Mouse (Mus musculus) ES-E14 (cell line): ENCODE results near the gene Bbox1. TPM values are rescaled to one million over a fixed set of nuclear protein-coding genes. Genes with fewer than 3 reads are reported as not detected.

Source experiments
- DNase-seq: peaks from one replicate; pipeline ENCODE4 v3.0.0-alpha.2; 2013; ENCODE audit warnings: low read depth, low spot score
- H3K27ac ChIP-seq: 2 replicates; pipeline ENCODE4 v1.5.1; 2012; ENCODE audit warnings: low read depth, mild to moderate bottlenecking, low read length, moderate library complexity, mixed read lengths; ENCODE audit not compliant: poor library complexity, insufficient read depth, severe bottlenecking
- H3K36me3 ChIP-seq: 2 replicates; pipeline ENCODE4 v1.6.1; 2012; ENCODE audit warnings: mild to moderate bottlenecking, low read length, moderate library complexity, mixed read lengths; ENCODE audit not compliant: control insufficient read depth, poor library complexity, insufficient read depth, severe bottlenecking
- H3K4me1 ChIP-seq, 2 experiments: fragments of 150-350 bp in 1 of 2; sonication (generic) in 1 of 2; 2 replicates each; pipeline ENCODE4 v1.6.1; 2012; ENCODE audit warnings: low read length in 2 of 2, mild to moderate bottlenecking in 1 of 2, mixed read lengths in 1 of 2; ENCODE audit not compliant: control insufficient read depth in 2 of 2, insufficient read depth in 2 of 2, poor library complexity in 1 of 2
- H3K4me3 ChIP-seq, 2 experiments: fragments of 150-350 bp in 1 of 2; sonication (generic) in 1 of 2; 2 replicates each; pipeline ENCODE4 v1.5.1; 2012; ENCODE audit warnings: low read length in 2 of 2, low read depth in 1 of 2, mild to moderate bottlenecking in 1 of 2, mixed read lengths in 1 of 2; ENCODE audit not compliant: insufficient read depth in 1 of 2, poor library complexity in 1 of 2, severe bottlenecking in 1 of 2
- H3K9ac ChIP-seq: 2 replicates; pipeline ENCODE4 v1.6.1; 2012; ENCODE audit warnings: low read depth, mild to moderate bottlenecking, low read length, mixed read lengths; ENCODE audit not compliant: poor library complexity, insufficient read depth, severe bottlenecking
- H3K9me3 ChIP-seq: fragments of 150-350 bp; sonication (generic); 2 replicates; pipeline ENCODE4 v1.6.1; 2012; ENCODE audit warnings: low read depth, mild to moderate bottlenecking, low read length; ENCODE audit not compliant: control insufficient read depth, insufficient read depth
- CHD2 ChIP-seq: IDR thresholded peaks from 2 replicates; pipeline ENCODE4 v1.6.1; 2014; ENCODE audit warnings: mild to moderate bottlenecking, low read depth, low read length, inconsistent platforms
- HCFC1 ChIP-seq: IDR thresholded peaks from 2 replicates; pipeline ENCODE4 v1.6.1; 2012; ENCODE audit warnings: low read length, inconsistent platforms, borderline replicate concordance; ENCODE audit not compliant: insufficient read depth
- MAFK ChIP-seq: IDR thresholded peaks from 2 replicates; pipeline ENCODE4 v1.6.1; 2014; ENCODE audit warnings: mild to moderate bottlenecking, low read depth, low read length, inconsistent platforms; ENCODE audit not compliant: insufficient read depth
- ZC3H11A ChIP-seq: IDR thresholded peaks from 2 replicates; pipeline ENCODE4 v1.6.1; 2012; ENCODE audit warnings: low read depth, mild to moderate bottlenecking, inconsistent platforms, low read length, borderline replicate concordance
- ZNF384 ChIP-seq: IDR thresholded peaks from 2 replicates; pipeline ENCODE4 v1.6.1; 2012; ENCODE audit warnings: low read depth, low read length, inconsistent platforms
- in situ Hi-C, 2 experiments: fragments of 600-800 bp; cut with MboI; formaldehyde crosslinking; loops; one replicate each; pipeline ENCODE4 v1.15.1; 2025; ENCODE audit warnings: low sequenced_read_pairs in 2 of 2, inconsistent platforms in 1 of 2; ENCODE audit not compliant: unreplicated experiment in 2 of 2
- total RNA-seq: library from RNA; depleted of rRNA; stranded (reverse); fragments of 300-350 nt; gene quantifications from 2 replicates; pipeline ENCODE4 v1.2.3, GENCODE M21; 2012

The Bbox1 gene
- total RNA-seq, 1 experiment, result not detected

- in situ Hi-C loops, result no loop called here
- no peaks in the 10 kb centered on the region for H3K36me3 ChIP-seq
- H3K9ac ChIP-seq, result no peak overlapping the region
- no peaks in the 10 kb centered on the region for H3K4me1 ChIP-seq
- no peak overlapping the region for H3K27ac ChIP-seq
- H3K4me3 ChIP-seq, result no peak overlapping the region
- no peaks in the 10 kb centered on the region for H3K9me3 ChIP-seq
- no peak for DNase-seq
- no peak for TF ChIP-seq CHD2
Observed at GRCm38 (mm10) chr2:110305358-110306283, 8.7 kb downstream of the Bbox1 start.

- no peak for TF ChIP-seq ZNF384
- TF ChIP-seq ZC3H11A, result no peak
- no peak for TF ChIP-seq HCFC1
- no peak for TF ChIP-seq MAFK
- TF ChIP-seq CHD2, result no peak
- in situ Hi-C loops, result no loop called here
- DNase-seq, result no peak
- Histone ChIP-seq H3K9me3 (no peaks in the 10 kb centered on the region), H3K27ac (no peak overlapping the region), H3K4me3 (no peak overlapping the region), H3K9ac (no peak overlapping the region), H3K36me3 (no peaks in the 10 kb centered on the region), H3K4me1 (no peaks in the 10 kb centered on the region)
Observed at GRCm38 (mm10) chr2:110302261-110302660, 12.1 kb downstream of the Bbox1 start.

- DNase-seq, result no peak
- in situ Hi-C loops, result no loop called here
- no peak overlapping the region for H3K9ac ChIP-seq
- H3K4me1 ChIP-seq, result no peaks in the 10 kb centered on the region
- TF ChIP-seq CHD2 (no peak), HCFC1 (no peak), ZC3H11A (no peak), MAFK (no peak), ZNF384 (no peak)
- no peak overlapping the region for H3K4me3 ChIP-seq
- no peaks in the 10 kb centered on the region for H3K9me3 ChIP-seq
- H3K27ac ChIP-seq, result no peak overlapping the region
- H3K36me3 ChIP-seq, result no peaks in the 10 kb centered on the region
Observed at GRCm38 (mm10) chr2:110301314-110301713, 13.0 kb downstream of the Bbox1 start.

GRCm38 (mm10) chr2:110294927-110295326 is 19.4 kb downstream of the Bbox1 start:
- Histone ChIP-seq H3K4me1 (no peaks in the 10 kb centered on the region), H3K27ac (no peak overlapping the region), H3K4me3 (no peak overlapping the region), H3K36me3 (no peaks in the 10 kb centered on the region), H3K9me3 (no peaks in the 10 kb centered on the region), H3K9ac (no peak overlapping the region)
- in situ Hi-C loops, result no loop called here
- no peak for DNase-seq
- no peak for TF ChIP-seq HCFC1
- no peak for TF ChIP-seq CHD2
- no peak for TF ChIP-seq ZC3H11A
- TF ChIP-seq MAFK, result no peak
- TF ChIP-seq ZNF384, result no peak
